In genomic region chr4:147868450-147869031, GRCm38 (mm10) we compare ENCODE assay signal across 8 mouse cellular contexts. TPM values are rescaled to one million over a fixed set of nuclear protein-coding genes. Genes with fewer than 3 reads are reported as not detected.
A peak's percentile ranks its signal among the peaks of the same experiment; 100 is the strongest.
DNase-seq lines count a peak whose midpoint lies in the region; ATAC-seq lines count a peak whose summit lies in the region.

Gene Miip, minus strand, starts transcription at chr4:147868816.
Gene Fv1, plus strand, starts transcription at chr4:147868979.

- WGBS in forebrain, embryonic 11.5 days = under 1% methylated on average over 30 of the region's 30 CpGs
- WGBS in heart, embryonic 16.5 days = under 1% methylated on average over 30 of the region's 30 CpGs
- under 1% methylated on average over 30 of the region's 30 CpGs for WGBS in liver, embryonic 15.5 days (ENCODE audit: insufficient replicate concordance)
- under 1% methylated on average over 30 of the region's 30 CpGs for WGBS in neural tube, embryonic 12.5 days

- peak within 1 kb of the TSS; percentile 81 for H3K9ac ChIP-seq in forebrain, embryonic 11.5 days (ENCODE audit: low read length)
- H3K9ac ChIP-seq in heart, embryonic 16.5 days (ENCODE audit: low read length) = peak within 1 kb of the TSS; percentile 89
- peak within 1 kb of the TSS; percentile 84 for H3K9ac ChIP-seq in liver, embryonic 15.5 days
- H3K9ac ChIP-seq in neural tube, embryonic 12.5 days = peak within 1 kb of the TSS; percentile 75

- peak within 1 kb of the TSS; percentile 83 for H3K4me3 ChIP-seq in forebrain, embryonic 11.5 days (ENCODE audit: low read depth, low read length)
- H3K4me3 ChIP-seq in heart, embryonic 16.5 days (ENCODE audit: low read length) = peak within 1 kb of the TSS; percentile 93
- peak within 1 kb of the TSS; percentile 87 for H3K4me3 ChIP-seq in liver, embryonic 15.5 days (replicated peaks)
- peak within 1 kb of the TSS; percentile 76 for H3K4me3 ChIP-seq in neural tube, embryonic 12.5 days

- peak; percentile 98 for ATAC-seq in forebrain, embryonic 11.5 days (replicated peaks; ENCODE audit: low FRiP score)
- peak; percentile 98 for ATAC-seq in heart, embryonic 16.5 days (replicated peaks; ENCODE audit: extremely low read depth, insufficient read depth, low FRiP score)
- peak; percentile 98 for ATAC-seq in liver, embryonic 15.5 days (ENCODE audit: insufficient read depth)
- peak; percentile 98 for ATAC-seq in neural tube, embryonic 12.5 days (ENCODE audit: low FRiP score, low read depth)

- no peaks in the 10 kb centered on the region for H3K9me3 ChIP-seq in forebrain, embryonic 11.5 days (ENCODE audit: control insufficient read depth, low read length)
- H3K9me3 ChIP-seq in heart, embryonic 16.5 days (replicated peaks; ENCODE audit: control insufficient read depth, low read length) = no peaks in the 10 kb centered on the region
- no peaks in the 10 kb centered on the region for H3K9me3 ChIP-seq in liver, embryonic 15.5 days (replicated peaks)
- no peaks in the 10 kb centered on the region for H3K9me3 ChIP-seq in neural tube, embryonic 12.5 days

- H3K27ac ChIP-seq in forebrain, embryonic 11.5 days (ENCODE audit: low read depth, low read length) = peak within 1 kb of the TSS; percentile 44; the same call in 1 of the 2 replicates
- peak within 1 kb of the TSS; percentile 87 for H3K27ac ChIP-seq in heart, embryonic 16.5 days (ENCODE audit: low read length)
- peak within 1 kb of the TSS; percentile 84 for H3K27ac ChIP-seq in liver, embryonic 15.5 days (replicated peaks)
- no peak within 1 kb of the TSS for H3K27ac ChIP-seq in neural tube, embryonic 12.5 days

- peak within 1 kb of the TSS; percentile 71 for H3K4me2 ChIP-seq in forebrain, embryonic 11.5 days (ENCODE audit: low read depth, low read length, severe bottlenecking)
- peak within 1 kb of the TSS; percentile 85 for H3K4me2 ChIP-seq in heart, embryonic 16.5 days (ENCODE audit: low read depth, low read length)
- H3K4me2 ChIP-seq in liver, embryonic 15.5 days = peak within 1 kb of the TSS; percentile 83
- H3K4me2 ChIP-seq in neural tube, embryonic 12.5 days (replicated peaks) = peak within 1 kb of the TSS; percentile 80

- peaks cover 6% of the 10 kb centered on the region for H3K4me1 ChIP-seq in forebrain, embryonic 11.5 days (replicated peaks; ENCODE audit: control insufficient read depth, insufficient read depth, low read length)
- peaks cover 29% of the 10 kb centered on the region for H3K4me1 ChIP-seq in heart, embryonic 16.5 days (ENCODE audit: control insufficient read depth, insufficient read depth, low read length)
- H3K4me1 ChIP-seq in liver, embryonic 15.5 days (replicated peaks) = peaks cover 43% of the 10 kb centered on the region
- peaks cover 23% of the 10 kb centered on the region for H3K4me1 ChIP-seq in neural tube, embryonic 12.5 days

- H3K27me3 ChIP-seq in forebrain, embryonic 11.5 days (ENCODE audit: control insufficient read depth, insufficient read depth, low read length) = no peaks in the 10 kb centered on the region
- H3K27me3 ChIP-seq in heart, embryonic 16.5 days (ENCODE audit: control insufficient read depth, insufficient read depth, low read length) = no peaks in the 10 kb centered on the region
- H3K27me3 ChIP-seq in liver, embryonic 15.5 days = no peaks in the 10 kb centered on the region
- H3K27me3 ChIP-seq in neural tube, embryonic 12.5 days (replicated peaks) = no peaks in the 10 kb centered on the region

- DNase-seq in CD8-positive naive resting alpha-beta T cell, adult 2 months (ENCODE audit: low read depth in 2 of 2, low spot score in 2 of 2) = peak; percentile 90 to 93
- peak; percentile 96 for DNase-seq in c-Kit-positive CD71-positive TER-119-negative erythroid progenitor cells, embryonic 14.5 days (ENCODE audit: low read depth)
- peak; percentile 97 for DNase-seq in forebrain, embryonic 11.5 days (ENCODE audit: low spot score)
- DNase-seq in kidney, postnatal 36 days = peak; percentile 96 to 99
- peak; percentile 99 for DNase-seq in telencephalon, adult 2 months (ENCODE audit: low read depth, low spot score)

- H3K36me3 ChIP-seq in forebrain, embryonic 11.5 days (ENCODE audit: control insufficient read depth, insufficient read depth, low read length) = peaks cover 13% of the 10 kb centered on the region; the same call in 1 of the 2 replicates
- H3K36me3 ChIP-seq in heart, embryonic 16.5 days (ENCODE audit: control insufficient read depth, insufficient read depth) = peaks cover 25% of the 10 kb centered on the region
- H3K36me3 ChIP-seq in liver, embryonic 15.5 days (replicated peaks) = peaks cover 45% of the 10 kb centered on the region
- H3K36me3 ChIP-seq in neural tube, embryonic 12.5 days = peaks cover 44% of the 10 kb centered on the region

RNA-seq across cellular contexts. Expression of gene Miip, which starts in this region (rescaled TPM):
- polyA plus RNA-seq in forebrain, embryonic 11.5 days (2014; fragmentation: Nextera tagmentation; extraction: Ambion mirVana) = 53.6 and 54.1 TPM in 2 replicates
- polyA plus RNA-seq in heart, embryonic 16.5 days (2015; fragmentation: Nextera tagmentation; extraction: Ambion mirVana) = 33.9 and 36.8 TPM in 2 replicates
- 29.3 and 36.1 TPM in 2 replicates for polyA plus RNA-seq in liver, embryonic 15.5 days (2015; fragmentation: Nextera tagmentation; extraction: Ambion mirVana)
- polyA plus RNA-seq in neural tube, embryonic 12.5 days (2016; fragmentation: Nextera tagmentation; extraction: Ambion mirVana) = 52.2 and 53.4 TPM in 2 replicates

RNA-seq across cellular contexts. Expression of gene Fv1, which starts in this region (rescaled TPM):
- polyA plus RNA-seq in forebrain, embryonic 11.5 days (2014; fragmentation: Nextera tagmentation; extraction: Ambion mirVana) = 15.4 and 17.1 TPM in 2 replicates
- 10.4 and 12.4 TPM in 2 replicates for polyA plus RNA-seq in heart, embryonic 16.5 days (2015; fragmentation: Nextera tagmentation; extraction: Ambion mirVana)
- polyA plus RNA-seq in liver, embryonic 15.5 days (2015; fragmentation: Nextera tagmentation; extraction: Ambion mirVana) = 2.1 TPM in 2 replicates
- 15.3 and 15.7 TPM in 2 replicates for polyA plus RNA-seq in neural tube, embryonic 12.5 days (2016; fragmentation: Nextera tagmentation; extraction: Ambion mirVana)
